Mouse (Mus musculus) ovary, postnatal 36 days (tissue): ENCODE measurements at regions not wholly inside any gene's neighbourhood (a gene's known extent, or its start where the extent isn't known, plus 50 kb on each side); places are given as distances from the start of the nearest gene placed in this dataset.

ENCODE experiments used
- DNase-seq: peaks from one replicate; pipeline ENCODE4 v3.0.0; 2022; ENCODE audit warnings: low spot score, mixed read lengths

GRCm38 (mm10) chr12:58443007-58443406, 173.9 kb upstream of the Clec14a start:
- DNase-seq, result no peak

GRCm38 (mm10) chr12:58441962-58442361, 172.9 kb upstream of the Clec14a start:
- DNase-seq, result no peak

GRCm38 (mm10) chr12:58440666-58441065, 171.6 kb upstream of the Clec14a start:
- DNase-seq, result no peak

DNA sequence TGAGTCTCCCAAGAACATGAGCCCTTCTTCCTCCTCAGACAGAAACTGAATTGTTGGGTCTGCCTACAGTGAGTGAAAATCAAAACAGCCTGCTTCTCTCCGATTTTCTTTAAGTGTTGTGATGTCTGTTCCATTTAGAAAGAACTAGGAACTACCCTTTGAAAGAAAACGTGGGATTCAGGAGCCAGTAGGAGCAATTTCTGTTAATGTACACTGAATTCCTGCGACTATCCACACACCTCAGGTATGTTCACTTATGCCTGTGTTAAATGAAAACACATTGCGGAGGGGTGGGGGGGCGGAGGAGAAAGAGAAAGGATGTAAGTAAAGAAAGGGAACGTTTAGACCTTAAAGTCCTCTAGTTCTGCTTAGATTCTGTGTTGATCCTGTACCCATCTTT, 167.9 kb upstream of the Clec14a start:
- DNase-seq, result no peak

- DNase-seq, result no peak
Observed at GRCm38 (mm10) chr12:58434504-58434903, 165.4 kb upstream of the Clec14a start.

DNA sequence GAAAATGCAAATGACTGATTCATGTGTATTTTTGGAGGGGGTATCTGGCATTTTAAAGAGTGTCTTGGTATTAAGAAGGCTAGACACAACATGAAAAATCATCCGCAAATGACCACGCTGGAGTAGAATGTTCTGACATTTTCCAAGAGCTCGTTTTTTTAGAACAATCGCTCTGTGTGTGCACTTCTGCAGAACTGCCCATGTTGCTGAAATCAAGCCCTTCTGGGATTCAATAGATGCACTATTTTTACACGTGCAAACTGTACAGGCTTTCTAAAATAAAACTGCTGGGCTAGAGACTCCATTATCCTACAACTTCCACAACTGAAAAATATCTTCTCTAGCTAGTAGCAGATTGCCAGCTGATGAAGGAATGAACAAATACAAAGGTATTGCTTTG, 160.8 kb upstream of the Clec14a start:
- DNase-seq, result no peak

DNA sequence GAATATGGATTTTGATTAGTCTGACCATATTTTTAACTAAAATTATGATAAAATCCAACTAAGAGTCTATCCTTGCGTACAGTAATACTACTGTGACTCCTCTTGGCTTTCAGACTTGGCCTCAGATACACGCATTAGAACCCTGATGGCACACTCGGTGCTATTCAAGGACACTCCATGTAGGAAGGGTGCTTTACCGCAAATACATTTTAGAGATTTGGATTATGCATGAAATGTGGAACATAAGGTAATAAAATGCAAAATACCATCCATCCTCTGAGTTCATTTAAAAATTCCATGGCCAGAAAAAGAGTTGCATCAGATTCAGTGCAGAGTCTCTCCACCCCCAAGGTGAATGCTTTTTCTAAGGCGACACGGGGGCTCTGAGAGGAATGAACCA, 157.7 kb upstream of the Clec14a start:
- no peak for DNase-seq

DNA sequence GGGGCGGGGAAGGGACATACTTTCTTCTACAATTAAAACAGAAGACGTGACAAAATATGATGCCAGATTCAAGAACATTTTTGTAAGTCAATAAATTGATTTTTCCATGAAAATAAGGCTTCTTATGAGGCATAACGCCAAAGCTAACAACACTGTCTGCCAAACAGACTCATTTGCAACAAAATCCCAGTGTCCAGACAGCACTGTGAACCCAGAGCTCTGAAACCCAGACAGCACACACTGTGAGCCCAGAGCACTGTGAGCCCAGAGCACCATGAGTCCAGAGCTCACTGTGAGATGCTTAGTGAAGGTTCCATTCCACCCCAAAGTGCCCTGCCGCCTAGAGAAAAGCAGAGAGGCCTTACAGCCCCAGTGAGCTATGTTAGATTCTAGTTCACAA, 156.9 kb upstream of the Clec14a start:
- no peak for DNase-seq

GRCm38 (mm10) chr12:58423581-58423980, 154.5 kb upstream of the Clec14a start:
- no peak for DNase-seq

DNA sequence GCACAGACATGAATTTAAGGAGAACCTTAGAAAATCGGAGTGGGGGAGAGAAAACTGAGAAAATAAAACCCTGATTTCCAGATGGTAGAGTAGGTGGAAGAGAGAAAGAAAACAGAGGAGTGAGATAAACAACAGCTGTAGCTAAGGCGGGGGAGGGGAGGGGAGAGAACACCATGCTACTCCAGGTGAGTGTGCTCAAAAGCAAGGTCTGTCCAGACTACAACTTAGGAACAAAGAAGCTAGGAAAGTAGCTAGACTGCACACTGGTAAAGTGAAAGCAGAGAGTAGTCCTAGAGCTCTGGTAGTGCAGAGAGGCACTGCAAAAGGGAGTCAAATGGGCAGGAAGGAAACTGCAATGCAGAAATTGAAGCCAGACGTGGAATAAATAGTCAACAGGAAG, 132.8 kb upstream of the Clec14a start:
- DNase-seq, result no peak

- DNase-seq, result no peak
Observed at GRCm38 (mm10) chr12:58360258-58360657, 91.2 kb upstream of the Clec14a start.

- no peak for DNase-seq
Observed at GRCm38 (mm10) chr12:58334163-58334562, 65.1 kb upstream of the Clec14a start.

GRCm38 (mm10) chr12:58329913-58330312, 60.8 kb upstream of the Clec14a start:
- DNase-seq, result no peak

GRCm38 (mm10) chr12:58323953-58324352, 54.9 kb upstream of the Clec14a start:
- DNase-seq, result no peak
